Mouse (Mus musculus) inflammation-experienced regulatory T-cells, adult 6 months (primary cell): ENCODE data around the gene Cnot2. TPM values are rescaled to one million over a fixed set of nuclear protein-coding genes. Genes with fewer than 3 reads are reported as not detected.
"Not testable (repeated sequence)": the region's sequence is repeated elsewhere in the genome, so short reads cannot be mapped to it uniquely, and the experiment has no call there.

ENCODE experiments used
- ATAC-seq: one replicate; pipeline ENCODE4 v1.8.0; 2017
- polyA plus RNA-seq, 3 experiments: library from polyadenylated mRNA; unstranded; fragments of 100-300 nt; shearing (Covaris generic); gene quantifications; one replicate each; pipeline ENCODE4 v1.2.1; 2017

Cnot2 gene
- polyA plus RNA-seq, result 100 to 1,000 TPM in 1 of 3 experiments, 10 to 100 TPM in 2; 73.2 to 103 (median 86.4) TPM

DNA sequence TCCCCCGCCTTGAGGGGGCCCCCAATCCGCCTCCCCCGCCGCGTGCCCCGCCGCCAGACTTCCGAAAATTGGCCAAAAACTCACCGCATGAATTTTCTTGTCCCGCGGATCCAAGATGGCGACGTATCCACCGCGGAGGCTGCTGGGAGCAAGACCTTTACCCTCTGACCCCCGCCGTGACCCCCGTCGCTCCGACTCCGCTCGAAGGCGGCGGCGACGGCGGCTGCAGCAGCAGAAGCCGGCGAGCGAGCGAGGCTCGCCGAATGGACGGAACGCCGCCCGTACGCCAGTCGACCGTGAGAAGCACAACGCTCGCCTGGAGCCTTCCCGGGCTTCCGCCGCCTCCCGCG is at the start of gene Cnot2:
Gene Cnot2 (minus strand): TSS at position 143 of the 350 bp plus-strand sequence.
- ATAC-seq, result peak; percentile 51

- no peak for ATAC-seq
Observed at GRCm38 (mm10) chr10:116628926-116629325, 47.6 kb upstream of the Cnot2 start.

- no peak for ATAC-seq
Observed at GRCm38 (mm10) chr10:116626009-116626408, 44.7 kb upstream of the Cnot2 start.

- peak; percentile 100 for ATAC-seq
Observed at GRCm38 (mm10) chr10:116613250-116613649, 31.9 kb upstream of the Cnot2 start.

- ATAC-seq, result no peak
Observed at GRCm38 (mm10) chr10:116604905-116605162, 23.5 kb upstream of the Cnot2 start.

- ATAC-seq, result no peak
Observed at GRCm38 (mm10) chr10:116604081-116604904, 23.0 kb upstream of the Cnot2 start.

GRCm38 (mm10) chr10:116599056-116599850 is 17.9 kb upstream of the Cnot2 start:
- ATAC-seq, result no peak

DNA sequence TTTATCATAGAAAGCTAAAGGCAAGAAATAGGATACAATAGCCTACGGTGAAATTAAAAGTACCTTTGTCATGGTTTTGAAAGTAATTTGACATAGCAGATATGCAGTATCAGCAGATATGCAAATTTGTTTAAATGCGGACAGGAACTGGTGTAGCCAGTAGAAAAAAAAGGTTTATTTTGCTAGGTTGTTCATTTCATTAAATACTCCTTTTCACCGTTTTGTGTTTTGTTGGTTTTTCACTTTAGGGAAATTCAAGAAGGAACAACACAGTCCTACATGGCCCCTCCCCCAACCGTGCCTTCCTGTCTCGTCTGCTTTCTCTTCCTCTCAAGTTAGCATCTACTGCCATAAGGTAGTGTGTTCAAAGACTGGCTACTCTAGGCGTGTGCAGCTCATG is 1.4 kb upstream of the Cnot2 start:
- peak; percentile 43 for ATAC-seq

GRCm38 (mm10) chr10:116581719-116582481 is 589 bp upstream of the Cnot2 start:
- peak; percentile 65 for ATAC-seq

- peak; percentile 13 for ATAC-seq
Observed at GRCm38 (mm10) chr10:116580591-116581358, 536 bp downstream of the Cnot2 start.

DNA sequence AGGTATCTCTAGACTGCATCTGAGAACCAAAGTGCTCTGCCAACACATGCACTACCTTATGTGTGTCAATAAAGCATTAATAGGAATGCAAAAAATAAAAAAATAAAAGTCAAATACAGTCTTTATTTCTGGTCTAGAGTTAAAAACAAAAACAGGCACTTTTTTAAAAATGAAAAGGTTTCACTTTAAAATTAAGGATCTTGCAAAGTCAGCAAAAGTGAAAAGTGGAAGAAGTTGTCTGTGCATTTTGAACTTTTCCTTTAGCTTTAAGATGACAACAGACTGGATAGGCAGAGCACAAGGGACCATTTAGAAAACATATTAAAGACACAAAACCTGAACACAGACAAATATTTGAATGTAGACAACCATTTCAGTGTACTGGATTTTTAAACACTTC is 1.8 kb downstream of the Cnot2 start:
- ATAC-seq, result no peak

DNA sequence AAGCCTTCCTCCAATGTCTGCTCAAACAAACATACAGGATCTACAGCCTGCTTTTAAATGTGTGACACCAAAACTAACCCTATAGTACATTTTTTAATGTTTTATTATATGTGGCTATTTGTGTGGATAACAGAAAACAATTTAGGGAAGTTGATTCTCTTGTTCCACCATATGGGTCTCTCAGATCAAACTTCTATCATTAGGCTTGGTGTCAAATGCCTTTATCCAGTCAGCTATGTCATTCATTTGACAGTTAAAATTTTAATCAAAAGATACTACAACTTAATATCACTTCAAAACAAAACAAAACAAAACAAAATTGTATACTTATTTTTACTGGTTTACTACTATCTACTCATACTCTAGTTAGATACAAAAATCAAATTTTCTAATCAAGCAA is 2.9 kb downstream of the Cnot2 start:
- no peak for ATAC-seq

DNA sequence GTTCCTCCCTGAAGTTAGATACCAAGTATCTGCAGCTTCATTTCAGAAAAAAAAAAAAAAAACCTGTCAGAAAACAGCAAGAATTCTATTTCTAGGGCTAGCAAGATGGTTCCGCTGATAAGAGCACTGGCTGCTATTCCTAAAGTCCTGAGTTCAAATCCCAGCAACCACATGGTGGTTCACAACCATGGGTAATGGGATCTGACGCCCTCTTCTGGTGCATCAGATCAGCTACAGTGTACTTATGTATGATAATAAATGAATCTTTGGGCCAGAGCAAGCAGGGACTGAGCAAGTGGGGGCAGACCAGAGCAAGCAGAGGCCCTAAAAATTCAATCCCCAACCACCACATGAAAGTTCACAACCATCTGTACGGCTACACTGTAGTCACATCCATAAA is 4.1 kb downstream of the Cnot2 start:
- ATAC-seq, result no peak

DNA sequence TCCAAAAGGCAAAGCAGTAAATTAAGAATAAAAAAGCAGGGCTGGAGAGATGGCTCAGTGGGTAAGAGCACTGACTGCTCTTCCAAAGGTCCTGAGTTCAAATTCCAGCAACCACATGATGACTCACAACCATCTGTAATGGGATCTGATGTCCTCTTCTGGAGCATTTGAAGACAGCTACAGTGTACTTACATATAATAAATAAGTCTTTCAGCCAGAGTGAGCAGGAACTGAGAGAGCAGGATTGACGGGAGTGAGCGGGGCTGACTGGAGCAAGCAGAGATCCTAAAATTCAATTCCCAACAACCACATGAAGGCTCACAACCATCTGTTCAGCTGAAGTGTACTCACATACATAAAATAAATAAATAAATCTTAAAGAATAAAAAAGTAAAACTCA is 5.2 kb downstream of the Cnot2 start:
- not testable (repeated sequence) for ATAC-seq

DNA sequence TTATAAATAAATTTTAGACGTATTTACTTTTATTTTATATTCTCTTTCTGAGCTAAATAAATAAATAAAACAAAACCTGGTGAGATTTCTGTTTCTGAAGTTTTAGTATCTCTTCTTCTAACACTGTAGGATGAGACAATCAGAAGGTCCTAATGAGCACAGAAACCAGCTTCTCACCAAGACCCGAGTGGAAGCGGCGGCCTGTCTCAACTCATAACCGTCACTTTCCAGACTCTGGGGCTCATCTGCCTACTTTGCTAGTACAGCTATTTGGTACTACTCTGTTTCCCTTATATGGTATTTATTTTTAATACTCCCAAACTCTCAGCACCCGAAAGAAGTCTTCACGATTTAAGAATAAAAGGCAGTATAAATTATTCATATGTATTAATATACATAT is 10.8 kb downstream of the Cnot2 start:
- no peak for ATAC-seq

GRCm38 (mm10) chr10:116568539-116568938 is 12.8 kb downstream of the Cnot2 start:
- no peak for ATAC-seq

DNA sequence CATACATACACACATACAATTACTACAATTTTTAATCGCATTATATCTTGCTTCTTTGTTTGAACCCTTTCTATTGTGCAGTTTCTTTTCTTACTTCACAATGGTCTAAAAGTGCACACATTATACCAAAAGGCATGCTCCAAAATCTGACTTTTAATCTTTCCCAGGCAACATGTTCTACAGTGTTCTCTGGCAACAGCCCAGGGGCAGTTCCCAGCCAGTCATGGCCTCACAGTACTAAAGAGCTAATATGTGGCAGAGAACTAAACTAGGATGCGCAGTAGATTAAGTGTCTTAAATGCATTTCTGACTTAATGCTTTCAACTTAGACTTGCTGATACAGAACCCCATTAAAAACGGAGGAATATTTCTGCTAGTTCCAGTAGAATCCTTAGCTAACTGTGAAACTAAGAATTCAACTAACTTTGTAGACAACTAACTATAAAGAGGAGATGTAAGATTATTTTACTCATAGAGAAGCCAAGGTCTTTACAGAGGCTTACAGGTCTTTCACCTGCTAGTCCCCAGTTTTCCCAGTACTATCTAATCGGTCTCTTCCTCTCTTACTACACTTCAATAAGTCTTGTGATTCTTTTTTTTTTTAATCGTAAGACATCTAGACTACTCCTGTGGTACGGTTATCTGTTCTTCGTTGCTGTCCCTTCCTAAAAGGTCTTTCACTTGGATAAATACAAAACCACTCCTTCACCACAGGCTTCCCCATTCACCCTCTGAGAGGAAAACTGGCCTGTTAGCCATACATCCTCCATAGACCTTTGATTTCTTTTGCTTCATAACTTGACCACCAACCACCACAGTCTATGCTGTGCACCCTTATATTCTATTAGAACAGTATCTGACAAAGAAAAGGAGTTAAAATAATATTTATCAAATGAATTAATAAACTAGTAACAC is 13.6 kb downstream of the Cnot2 start:
- ATAC-seq, result no peak

DNA sequence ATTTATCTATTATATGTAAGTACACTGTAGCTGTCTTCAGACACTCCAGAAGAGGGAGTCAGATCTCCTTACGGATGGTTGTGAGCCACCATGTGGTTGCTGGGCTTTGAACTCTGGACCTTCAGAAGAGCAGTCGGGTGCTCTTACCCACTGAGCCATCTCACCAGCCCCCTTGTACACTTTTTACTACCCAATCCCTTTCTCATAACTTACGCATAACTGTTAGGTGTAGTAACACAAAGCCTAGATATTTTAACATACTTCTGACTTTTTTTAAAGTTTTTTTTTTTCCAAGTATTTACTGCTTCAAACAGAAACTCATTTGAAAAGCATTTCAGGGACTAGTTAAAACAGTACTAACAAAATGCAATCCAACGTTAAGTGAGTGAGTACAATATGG is 14.8 kb downstream of the Cnot2 start:
- ATAC-seq, result not testable (repeated sequence)

GRCm38 (mm10) chr10:116564828-116565602 is 16.3 kb downstream of the Cnot2 start:
- peak; percentile 87 for ATAC-seq

DNA sequence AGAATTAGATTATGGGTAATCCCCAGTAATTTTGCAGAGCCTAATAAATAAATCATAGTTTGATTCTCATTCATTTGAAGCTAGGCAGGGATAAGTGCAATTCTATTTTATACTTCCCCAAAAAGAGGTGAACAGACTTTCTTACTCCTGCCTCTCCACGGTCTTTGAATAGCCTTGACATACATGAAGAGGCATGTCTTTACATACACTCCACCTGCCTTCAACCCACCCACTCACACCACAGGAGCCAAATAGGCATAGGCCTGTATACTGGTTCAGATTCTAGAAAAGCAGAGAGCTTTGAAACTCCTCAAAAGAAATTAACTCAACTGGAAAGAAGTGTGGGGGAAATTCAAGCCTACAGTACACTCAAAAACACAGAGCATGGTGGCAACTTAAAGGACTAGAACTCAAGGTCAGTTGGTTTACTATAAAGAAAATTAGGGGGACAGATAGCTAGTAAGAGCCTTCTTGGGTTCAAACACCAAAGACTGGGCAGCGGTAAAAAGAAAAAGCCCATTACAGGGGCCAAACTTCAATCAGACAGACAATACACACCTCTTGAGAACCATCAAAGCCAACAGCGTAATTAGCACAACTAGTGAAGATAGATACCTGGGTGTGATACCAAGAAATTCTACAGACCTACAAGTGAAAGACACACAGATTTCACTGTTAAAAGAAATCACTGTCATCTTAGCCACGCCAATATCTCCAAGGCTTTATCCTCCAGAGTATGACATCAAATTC is 18.4 kb downstream of the Cnot2 start:
- ATAC-seq, result no peak
